Comparison of ENCODE assay signal across 22 mouse cellular contexts in genomic region chr10:119820428-119820827, GRCm38 (mm10).
DNase-seq lines count a peak whose midpoint lies in the region; ATAC-seq and TF ChIP-seq lines count a peak whose summit lies in the region.
"Had no signal": no experiment of that assay in that cellular context is flagged by ENCODE, and none has a peak within 500 bp of the region (broad histone marks: within the 10 kb centered on the region; RNA-seq: fewer than 3 reads in every experiment).

No protein-coding gene starts in this region.

- TF ChIP-seq POLR2A in brain, embryonic 14.5 days (IDR thresholded peaks at IDR 0.05; ENCODE audit: borderline replicate concordance, extremely low read depth, insufficient read depth, insufficient read length, poor library complexity, severe bottlenecking), result no peak

- H3K4me3 ChIP-seq in hindbrain, embryonic 11.5 days (ENCODE audit: low read depth, low read length), result no peak overlapping the region
- no peak overlapping the region for H3K4me3 ChIP-seq in hindbrain, embryonic 10.5 days
- no peak overlapping the region for H3K4me3 ChIP-seq in hindbrain, embryonic 12.5 days
- H3K4me3 ChIP-seq in midbrain, embryonic 15.5 days, result peak overlapping the region; percentile 27
- H3K4me3 ChIP-seq: liver, embryonic 15.5 days had no signal

- WGBS in hindbrain, embryonic 11.5 days, result 63% methylated on average over 4 of the region's 4 CpGs
- WGBS in hindbrain, embryonic 10.5 days, result 72% methylated on average over 4 of the region's 4 CpGs
- 37% methylated on average over 4 of the region's 4 CpGs for WGBS in hindbrain, embryonic 12.5 days
- 29% methylated on average over 4 of the region's 4 CpGs for WGBS in midbrain, embryonic 15.5 days

- no peak for DNase-seq in hindbrain, embryonic 11.5 days (ENCODE audit: low spot score)
- no peak for DNase-seq in hindbrain, embryonic 10.5 days (ENCODE audit: low spot score)
- DNase-seq in brain, embryonic 14.5 days (ENCODE audit: low read depth), result peak; percentile 65
- DNase-seq in right cerebral cortex, postnatal 4 days, result no peak
- DNase-seq in layer of hippocampus, adult 8-10 months (ENCODE audit: low spot score in 2 of 2), result no peak
- no peak for DNase-seq in right cerebral cortex, adult 2 months (ENCODE audit: low spot score in 2 of 2)
- DNase-seq: adrenal gland, postnatal 25 days; cerebellum, adult 2 months; cerebellum, postnatal 36 days; gastrocnemius, postnatal 10 days; heart, adult 18-20 months; kidney, adult 8-10 months; kidney, postnatal 4 days; layer of hippocampus, postnatal 36 days had no signal

- H3K9ac ChIP-seq in hindbrain, embryonic 11.5 days (ENCODE audit: low read depth, low read length), result no peak overlapping the region
- no peak overlapping the region for H3K9ac ChIP-seq in hindbrain, embryonic 12.5 days
- peak overlapping the region; percentile 8; the same call in 1 of the 2 replicates for H3K9ac ChIP-seq in midbrain, embryonic 15.5 days
- H3K9ac ChIP-seq: embryonic facial prominence, embryonic 15.5 days; liver, embryonic 15.5 days had no signal

- H3K9me3 ChIP-seq in hindbrain, embryonic 11.5 days (ENCODE audit: control insufficient read depth, low read length), result no peaks in the 10 kb centered on the region
- no peaks in the 10 kb centered on the region for H3K9me3 ChIP-seq in hindbrain, embryonic 10.5 days
- no peaks in the 10 kb centered on the region for H3K9me3 ChIP-seq in hindbrain, embryonic 12.5 days (replicated peaks)
- H3K9me3 ChIP-seq in midbrain, embryonic 15.5 days, result no peaks in the 10 kb centered on the region
- H3K9me3 ChIP-seq: embryonic facial prominence, embryonic 15.5 days; heart, embryonic 13.5 days; limb, embryonic 15.5 days; liver, embryonic 15.5 days had no signal

- H3K27ac ChIP-seq in hindbrain, embryonic 11.5 days (ENCODE audit: low read depth, low read length), result 0 out of 2 replicates have a peak overlapping the region, but pooled peaks have one; percentile 18
- H3K27ac ChIP-seq in hindbrain, embryonic 10.5 days, result no peak overlapping the region
- H3K27ac ChIP-seq in hindbrain, embryonic 12.5 days, result no peak overlapping the region; the same call in 1 of the 2 replicates
- peak overlapping the region; percentile 48; the same call in 1 of the 2 replicates for H3K27ac ChIP-seq in midbrain, embryonic 15.5 days
- H3K27ac ChIP-seq: embryonic facial prominence, embryonic 15.5 days; heart, embryonic 13.5 days; limb, embryonic 15.5 days; liver, embryonic 15.5 days had no signal

- no peak for ATAC-seq in hindbrain, embryonic 11.5 days (ENCODE audit: low FRiP score)
- no peak for ATAC-seq in hindbrain, embryonic 12.5 days (ENCODE audit: low FRiP score)
- no peak for ATAC-seq in midbrain, embryonic 15.5 days (replicated peaks)
- ATAC-seq: lung, postnatal 0 days had no signal

- H3K36me3 ChIP-seq in hindbrain, embryonic 11.5 days (ENCODE audit: control insufficient read depth, insufficient read depth, low read length), result no peaks in the 10 kb centered on the region
- no peaks in the 10 kb centered on the region for H3K36me3 ChIP-seq in hindbrain, embryonic 10.5 days
- no peaks in the 10 kb centered on the region for H3K36me3 ChIP-seq in hindbrain, embryonic 12.5 days
- no peaks in the 10 kb centered on the region for H3K36me3 ChIP-seq in midbrain, embryonic 15.5 days (replicated peaks)
- H3K36me3 ChIP-seq: embryonic facial prominence, embryonic 15.5 days; heart, embryonic 13.5 days; limb, embryonic 15.5 days; liver, embryonic 15.5 days had no signal

- no peaks in the 10 kb centered on the region for H3K27me3 ChIP-seq in hindbrain, embryonic 11.5 days (ENCODE audit: control insufficient read depth, insufficient read depth, low read length)
- 0 out of 2 replicates have a peak, but pooled peaks cover 6% of the 10 kb centered on the region for H3K27me3 ChIP-seq in hindbrain, embryonic 10.5 days (ENCODE audit: insufficient read depth, poor library complexity, severe bottlenecking)
- H3K27me3 ChIP-seq in hindbrain, embryonic 12.5 days, result no peaks in the 10 kb centered on the region
- H3K27me3 ChIP-seq in midbrain, embryonic 15.5 days (replicated peaks), result no peaks in the 10 kb centered on the region
- H3K27me3 ChIP-seq: CH12.LX; embryonic facial prominence, embryonic 15.5 days; heart, embryonic 13.5 days; limb, embryonic 15.5 days; liver, embryonic 15.5 days had no signal

- no peak overlapping the region for H3K4me2 ChIP-seq in hindbrain, embryonic 11.5 days (replicated peaks; ENCODE audit: low read depth, low read length)
- peak overlapping the region; percentile 38 for H3K4me2 ChIP-seq in hindbrain, embryonic 12.5 days (replicated peaks)
- H3K4me2 ChIP-seq in midbrain, embryonic 15.5 days, result peak overlapping the region; percentile 47
- H3K4me2 ChIP-seq: liver, embryonic 15.5 days had no signal

- H3K4me1 ChIP-seq in hindbrain, embryonic 11.5 days (replicated peaks; ENCODE audit: control insufficient read depth, insufficient read depth, low read length), result peaks cover 5% of the 10 kb centered on the region
- H3K4me1 ChIP-seq in hindbrain, embryonic 10.5 days (replicated peaks), result peaks cover 55% of the 10 kb centered on the region
- H3K4me1 ChIP-seq in hindbrain, embryonic 12.5 days, result peaks cover 45% of the 10 kb centered on the region
- peaks cover 46% of the 10 kb centered on the region for H3K4me1 ChIP-seq in midbrain, embryonic 15.5 days
- H3K4me1 ChIP-seq: liver, embryonic 15.5 days had no signal

- TF ChIP-seq CTCF in brain, embryonic 14.5 days (IDR thresholded peaks at IDR 0.05; ENCODE audit: borderline replicate concordance, extremely low read depth, insufficient read depth, insufficient read length), result no peak

Comparison
In these comparisons a context has a peak if more than half of its experiments do, and no peak if none do; other contexts are left out.
1. H3K27ac ChIP-seq: peak in hindbrain, embryonic 11.5 days (single experiment) and midbrain, embryonic 15.5 days (single experiment); none in hindbrain, embryonic 10.5 days (single experiment) and hindbrain, embryonic 12.5 days (single experiment).